Mouse (Mus musculus) G1E-ER4 (cell line): ENCODE measurements around the gene Megf6. TPM values are rescaled to one million over a fixed set of nuclear protein-coding genes. Genes with fewer than 3 reads are reported as not detected.

Experiments
- GATA1 ChIP-seq: IDR thresholded peaks from one replicate; pipeline ENCODE4 v1.8.0; 2012; ENCODE audit warnings: low read length, inconsistent platforms
- polyA plus RNA-seq: library from polyadenylated mRNA; stranded (reverse); fragments of >175 nt; gene quantifications from 2 replicates; pipeline ENCODE4 v1.2.3, GENCODE M21; 2012

Gene Megf6
- polyA plus RNA-seq, 1 experiment = 0.05 TPM

- no peak for TF ChIP-seq GATA1
Observed at GRCm38 (mm10) chr4:154252537-154253255, 82.2 kb downstream of the Megf6 start.

GRCm38 (mm10) chr4:154260755-154261154, 90.2 kb downstream of the Megf6 start:
- TF ChIP-seq GATA1 = no peak

- TF ChIP-seq GATA1 = no peak
Observed at GRCm38 (mm10) chr4:154262071-154262470, 91.5 kb downstream of the Megf6 start.

- no peak for TF ChIP-seq GATA1
Observed at GRCm38 (mm10) chr4:154267511-154267910, 97.0 kb downstream of the Megf6 start.

GRCm38 (mm10) chr4:154269520-154269919, 99.0 kb downstream of the Megf6 start:
- TF ChIP-seq GATA1 = no peak

GRCm38 (mm10) chr4:154273000-154273399, 102.5 kb downstream of the Megf6 start:
- no peak for TF ChIP-seq GATA1

GRCm38 (mm10) chr4:154279481-154279880, 109.0 kb downstream of the Megf6 start:
- no peak for TF ChIP-seq GATA1

GRCm38 (mm10) chr4:154283671-154284070, 113.1 kb downstream of the Megf6 start:
- no peak for TF ChIP-seq GATA1

GRCm38 (mm10) chr4:154293735-154294201, 123.2 kb downstream of the Megf6 start:
- no peak for TF ChIP-seq GATA1

GRCm38 (mm10) chr4:154294262-154294731, 123.8 kb downstream of the Megf6 start:
- TF ChIP-seq GATA1 = no peak

GRCm38 (mm10) chr4:154297761-154298160, 127.2 kb downstream of the Megf6 start:
- TF ChIP-seq GATA1 = no peak

- no peak for TF ChIP-seq GATA1
Observed at GRCm38 (mm10) chr4:154299541-154300271, 129.2 kb downstream of the Megf6 start.

- TF ChIP-seq GATA1 = no peak
Observed at GRCm38 (mm10) chr4:154301466-154301881, 130.9 kb downstream of the Megf6 start, which contains the start of gene Arhgef16. TSS of gene Arhgef16 (minus strand) at chr4:154301676.

- no peak for TF ChIP-seq GATA1
Observed at GRCm38 (mm10) chr4:154309131-154309530, 138.6 kb downstream of the Megf6 start.

GRCm38 (mm10) chr4:154310576-154311262, 140.2 kb downstream of the Megf6 start:
- no peak for TF ChIP-seq GATA1
